Mouse (Mus musculus) monocyte, adult 59 days (primary cell): ENCODE data around the gene Anapc2. TPM values are rescaled to one million over a fixed set of nuclear protein-coding genes. Genes with fewer than 3 reads are reported as not detected.

Source experiments
- total RNA-seq, 2 experiments: library from RNA; stranded (reverse); gene quantifications; one replicate each; pipeline ENCODE4 v1.2.4; 2023

The Anapc2 gene
- 10 to 100 TPM; 83.4 to 88.1 TPM for total RNA-seq

GRCm38 (mm10) chr2:25271827-25272511, at the start of gene Anapc2, which contains the start of gene Ssna1:
Gene Anapc2 (plus strand): TSS chr2:25272478.
Gene Ssna1 (minus strand): TSS chr2:25272438.

GRCm38 (mm10) chr2:25224492-25224765, 47.8 kb upstream of the Anapc2 start, which contains the start of gene Tubb4b:
Gene Tubb4b (minus strand): TSS chr2:25224702.

GRCm38 (mm10) chr2:25234050-25234449, 38.2 kb upstream of the Anapc2 start, which contains the start of gene Slc34a3:
Gene Slc34a3 (minus strand): TSS chr2:25234364.

GRCm38 (mm10) chr2:25236614-25237013, 35.7 kb upstream of the Anapc2 start, which contains the start of gene Rnf224:
Gene Rnf224 (minus strand): TSS chr2:25236787.

GRCm38 (mm10) chr2:25242101-25242506, 30.2 kb upstream of the Anapc2 start, which contains the start of the genes Rnf208 and Cysrt1:
Gene Rnf208 (plus strand): TSS chr2:25242255.
Gene Cysrt1 (minus strand): TSS chr2:25242452.

GRCm38 (mm10) chr2:25246183-25247072, 25.9 kb upstream of the Anapc2 start, which contains the start of gene AL732309.1:
Gene AL732309.1 (minus strand): TSS chr2:25246863.

GRCm38 (mm10) chr2:25255284-25255779, 16.9 kb upstream of the Anapc2 start, which contains the start of gene Tmem203:
Gene Tmem203 (plus strand): TSS chr2:25255439.

GRCm38 (mm10) chr2:25262291-25262767, 9.9 kb upstream of the Anapc2 start, which contains the start of gene Tprn:
Gene Tprn (plus strand): TSS chr2:25262618.

GRCm38 (mm10) chr2:25287927-25288649, 15.8 kb downstream of the Anapc2 start, which contains the start of gene Tmem210:
Gene Tmem210 (plus strand): TSS chr2:25288145.

GRCm38 (mm10) chr2:25289651-25290050, 17.4 kb downstream of the Anapc2 start, which contains the start of gene Lrrc26:
Gene Lrrc26 (plus strand): TSS chr2:25289915.

GRCm38 (mm10) chr2:25318971-25319773, 46.9 kb downstream of the Anapc2 start, which contains the start of gene Grin1:
Gene Grin1 (minus strand): TSS chr2:25319187.

GRCm38 (mm10) chr2:25332286-25333160, 60.2 kb downstream of the Anapc2 start, which contains the start of gene Man1b1:
Gene Man1b1 (plus strand): TSS chr2:25332338.

Other genes with a start within 250 kb of the Anapc2 start
- 10 to 100 TPM; 23.6 to 33.9 TPM for gene Nsmf, start 218.1 kb upstream of the Anapc2 start, total RNA-seq
- gene Entpd8, start 192.2 kb upstream of the Anapc2 start, total RNA-seq, result not detected
- not detected for gene Noxa1, start 177.3 kb upstream of the Anapc2 start, total RNA-seq
- gene Nrarp, start 91.7 kb upstream of the Anapc2 start, total RNA-seq, result 1 to 10 TPM; 5.6 to 5.8 TPM
- gene Tor4a, start 75.6 kb upstream of the Anapc2 start, total RNA-seq, result 10 to 100 TPM; 34.6 to 36.4 TPM
- 10 to 100 TPM; 48.9 to 59.0 TPM for gene Nelfb, start 61.0 kb upstream of the Anapc2 start, total RNA-seq
- gene Stpg3, start 57.8 kb upstream of the Anapc2 start, total RNA-seq, result not detected
- gene Fam166a, start 53.7 kb upstream of the Anapc2 start, total RNA-seq, result not detected
- 10 to 100 TPM; 47.5 to 50.6 TPM for gene Tubb4b, start 47.8 kb upstream of the Anapc2 start, total RNA-seq
- gene Slc34a3, start 38.1 kb upstream of the Anapc2 start, total RNA-seq, result not detected
- not detected for gene Rnf224, start 35.7 kb upstream of the Anapc2 start, total RNA-seq
- under 1 TPM in 1 of 2 experiments, not detected in 1; 0.88 TPM for gene Rnf208, start 30.2 kb upstream of the Anapc2 start, total RNA-seq
- not detected for gene Cysrt1, start 30.0 kb upstream of the Anapc2 start, total RNA-seq
- gene AL732309.1, start 25.6 kb upstream of the Anapc2 start, total RNA-seq, result 1 to 10 TPM; 2.3 to 2.6 TPM
- 10 to 100 TPM; 14.0 to 21.2 TPM for gene Tmem203, start 17.0 kb upstream of the Anapc2 start, total RNA-seq
- 10 to 100 TPM; 21.1 to 24.9 TPM for gene Tprn, start 9.9 kb upstream of the Anapc2 start, total RNA-seq
- 10 to 100 TPM; 49.1 TPM for gene Ssna1, start within 50 bp of the Anapc2 start, total RNA-seq
- not detected for gene Tmem210, start 15.7 kb downstream of the Anapc2 start, total RNA-seq
- gene Lrrc26, start 17.4 kb downstream of the Anapc2 start, total RNA-seq, result not detected
- not detected for gene Grin1, start 46.7 kb downstream of the Anapc2 start, total RNA-seq
- 10 to 100 TPM; 33.9 to 41.6 TPM for gene Man1b1, start 59.9 kb downstream of the Anapc2 start, total RNA-seq
- 10 to 100 TPM; 25.9 to 31.9 TPM for gene Dpp7, start 83.9 kb downstream of the Anapc2 start, total RNA-seq
- gene Uap1l1, start 93.2 kb downstream of the Anapc2 start, total RNA-seq, result 10 to 100 TPM; 24.7 to 30.9 TPM
- not detected for gene Sapcd2, start 99.8 kb downstream of the Anapc2 start, total RNA-seq
- gene Entpd2, start 123.4 kb downstream of the Anapc2 start, total RNA-seq, result not detected
- not detected for gene Npdc1, start 126.9 kb downstream of the Anapc2 start, total RNA-seq
- 10 to 100 TPM; 15.6 to 17.3 TPM for gene Fut7, start 150.8 kb downstream of the Anapc2 start, total RNA-seq
- 10 to 100 TPM; 35.3 to 36.1 TPM for gene Abca2, start 156.2 kb downstream of the Anapc2 start, total RNA-seq
- not detected for gene Clic3, start 184.4 kb downstream of the Anapc2 start, total RNA-seq
- 10 to 100 TPM; 24.0 to 34.2 TPM for gene Paxx, start 188.6 kb downstream of the Anapc2 start, total RNA-seq
- not detected for gene Ptgds, start 197.6 kb downstream of the Anapc2 start, total RNA-seq
- not detected for gene Lcn12, start 221.4 kb downstream of the Anapc2 start, total RNA-seq
- 10 to 100 TPM; 53.7 to 55.4 TPM for gene Fbxw5, start 228.3 kb downstream of the Anapc2 start, total RNA-seq
- gene C8g, start 229.2 kb downstream of the Anapc2 start, total RNA-seq, result 1 to 10 TPM in 1 of 2 experiments, not detected in 1; 1.0 TPM